Mouse (Mus musculus) megakaryocyte, embryonic 14.5 days (primary cell): Measurements from ENCODE around the gene Wdr4. TPM values are rescaled to one million over a fixed set of nuclear protein-coding genes. Genes with fewer than 3 reads are reported as not detected.

Source experiments
- H3K27me3 ChIP-seq: replicated peaks from 2 replicates; pipeline ENCODE3; 2012; ENCODE audit warnings: inconsistent platforms
- H3K36me3 ChIP-seq: replicated peaks from 2 replicates; pipeline ENCODE3; 2012; ENCODE audit warnings: low read length, inconsistent platforms, mixed read lengths
- H3K4me1 ChIP-seq: 2 replicates; pipeline ENCODE4 v1.6.1; 2012; ENCODE audit warnings: inconsistent platforms
- H3K4me3 ChIP-seq: replicated peaks from 2 replicates; pipeline ENCODE3; 2012; ENCODE audit warnings: moderate library complexity, mild to moderate bottlenecking, inconsistent platforms
- H3K9me3 ChIP-seq: 2 replicates; pipeline ENCODE4 v1.6.1; 2012; ENCODE audit warnings: inconsistent platforms
- FLI1 ChIP-seq: IDR thresholded peaks from 2 replicates; pipeline ENCODE4 v1.6.1; 2012; ENCODE audit warnings: low read length, inconsistent platforms, mixed read lengths
- GATA1 ChIP-seq: IDR thresholded peaks from 3 replicates; pipeline ENCODE4 v1.6.1; 2012; ENCODE audit warnings: mixed read lengths, low read length, inconsistent platforms, borderline replicate concordance
- polyA plus RNA-seq: library from polyadenylated mRNA; stranded (reverse); fragments of >175 nt; gene quantifications from 2 replicates; pipeline ENCODE4 v1.2.3, GENCODE M21; 2012; ENCODE audit warnings: low replicate concordance; ENCODE audit not compliant: insufficient read depth

The Wdr4 gene
- polyA plus RNA-seq, 1 experiment = 13.5 TPM

DNA sequence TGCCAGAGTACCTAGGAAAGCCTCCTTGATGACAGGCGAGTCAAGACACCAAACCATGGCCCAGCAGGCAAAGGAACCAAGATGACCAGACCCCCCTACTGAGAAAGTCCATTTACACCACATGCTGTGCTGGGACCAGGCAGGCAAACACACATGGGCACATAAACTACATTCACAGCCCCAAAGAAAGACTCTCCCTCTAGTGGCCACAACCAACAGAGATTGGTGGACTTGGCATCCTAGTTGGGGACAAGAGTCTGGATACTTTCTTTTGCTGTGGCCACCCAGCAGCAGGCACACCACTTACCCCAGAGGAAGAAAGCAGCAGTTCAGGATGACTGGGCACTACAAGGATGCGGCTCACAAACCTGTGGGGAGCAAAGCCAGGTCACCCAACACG is 18.9 kb downstream of the Wdr4 start:
- H3K4me3 ChIP-seq = no peak overlapping the region
- no peak for TF ChIP-seq GATA1
- no peaks in the 10 kb centered on the region for H3K9me3 ChIP-seq
- peaks cover 100% of the 10 kb centered on the region for H3K36me3 ChIP-seq
- peaks cover 37% of the 10 kb centered on the region for H3K4me1 ChIP-seq
- H3K27me3 ChIP-seq = no peaks in the 10 kb centered on the region

DNA sequence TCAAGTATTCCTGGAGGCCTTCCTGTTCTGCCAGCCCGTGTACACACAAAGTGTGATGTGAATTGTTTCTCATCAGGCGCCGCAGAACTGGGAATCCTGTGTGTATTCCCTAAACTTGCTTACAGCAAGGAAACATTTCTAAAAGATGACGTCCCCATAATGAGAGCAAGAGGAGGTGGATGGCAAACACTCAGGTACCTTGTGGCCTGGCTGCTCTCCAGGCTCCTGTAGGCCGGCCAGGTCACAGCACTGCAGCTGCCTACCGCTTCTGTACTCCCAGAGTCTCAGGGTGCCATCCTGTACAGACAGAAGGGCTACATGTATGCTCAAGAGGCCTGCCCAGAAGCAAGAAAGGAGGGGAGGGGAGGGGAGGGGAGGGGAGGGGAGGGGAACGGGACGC is 19.4 kb downstream of the Wdr4 start:
- Histone ChIP-seq H3K27me3 (no peaks in the 10 kb centered on the region), H3K36me3 (peaks cover 100% of the 10 kb centered on the region), H3K9me3 (no peaks in the 10 kb centered on the region), H3K4me1 (peaks cover 37% of the 10 kb centered on the region), H3K4me3 (no peak overlapping the region)
- TF ChIP-seq FLI1 (no peak), GATA1 (no peak)

DNA sequence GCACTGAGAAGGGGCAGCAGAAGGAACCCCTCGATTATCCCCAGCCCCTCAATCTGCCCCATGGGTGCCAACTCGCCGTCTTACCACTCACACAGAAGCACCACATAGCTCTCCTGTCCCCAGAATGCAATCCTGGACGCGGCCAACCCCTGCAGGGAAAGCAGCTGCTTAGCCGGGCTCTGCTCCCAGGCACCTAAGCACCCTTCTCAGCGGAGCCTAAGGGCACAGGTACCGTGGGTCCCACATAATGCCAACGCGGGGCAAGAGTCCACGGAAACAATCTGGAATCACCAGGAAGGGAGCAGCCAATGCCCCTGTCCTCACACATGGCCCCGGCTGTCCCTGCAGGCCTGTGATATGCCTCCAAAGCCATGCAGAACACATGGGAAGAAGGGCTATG is 20.1 kb downstream of the Wdr4 start:
- peaks cover 100% of the 10 kb centered on the region for H3K36me3 ChIP-seq
- TF ChIP-seq GATA1 = no peak
- TF ChIP-seq FLI1 = no peak
- no peaks in the 10 kb centered on the region for H3K9me3 ChIP-seq
- peaks cover 35% of the 10 kb centered on the region for H3K4me1 ChIP-seq
- no peaks in the 10 kb centered on the region for H3K27me3 ChIP-seq
- H3K4me3 ChIP-seq = no peak overlapping the region

DNA sequence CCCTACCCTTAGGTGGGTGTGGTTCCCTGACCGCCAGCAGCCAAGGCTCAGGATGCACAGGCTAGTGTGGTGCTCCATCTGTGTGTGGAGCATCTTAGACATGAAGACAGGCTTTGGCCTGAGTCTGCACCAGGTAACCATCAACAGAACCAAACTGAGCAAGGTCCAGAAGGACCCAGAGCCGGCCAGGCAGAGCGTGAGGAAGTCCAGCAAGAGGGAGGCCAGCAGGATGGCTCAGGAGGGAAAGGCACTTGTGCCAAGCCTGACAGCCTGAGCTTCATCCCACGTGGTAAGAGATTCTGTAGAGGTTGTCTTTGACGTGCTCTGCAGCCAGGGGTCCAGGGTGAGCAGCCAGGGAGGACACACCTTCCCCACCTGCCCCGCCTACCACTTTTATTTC is 22.1 kb downstream of the Wdr4 start:
- no peaks in the 10 kb centered on the region for H3K9me3 ChIP-seq
- H3K36me3 ChIP-seq = peaks cover 84% of the 10 kb centered on the region
- TF ChIP-seq FLI1 = no peak
- no peak for TF ChIP-seq GATA1
- H3K27me3 ChIP-seq = no peaks in the 10 kb centered on the region
- H3K4me3 ChIP-seq = no peak overlapping the region
- peaks cover 21% of the 10 kb centered on the region for H3K4me1 ChIP-seq

DNA sequence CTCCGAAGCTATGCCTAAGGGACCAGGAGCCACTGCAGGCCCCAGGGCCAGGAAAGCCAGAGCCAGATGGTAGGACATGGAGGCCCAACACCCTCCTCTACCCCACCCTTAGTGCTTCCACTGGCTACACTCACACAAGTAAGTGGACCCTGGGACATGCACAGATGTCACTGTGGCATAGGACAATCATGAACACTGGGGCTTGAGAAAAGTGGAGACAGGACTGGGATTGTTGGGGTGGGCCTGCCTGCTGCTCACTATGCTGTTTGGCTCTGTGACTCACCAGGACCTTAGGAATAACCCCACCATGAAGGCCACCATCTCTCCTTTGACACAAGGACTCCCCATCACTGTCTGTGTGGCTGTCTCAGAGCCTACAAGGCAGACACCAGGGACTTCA is 24.8 kb downstream of the Wdr4 start:
- TF ChIP-seq GATA1 (no peak), FLI1 (no peak)
- Histone ChIP-seq H3K36me3 (peaks cover 57% of the 10 kb centered on the region), H3K27me3 (peaks cover 5% of the 10 kb centered on the region)

DNA sequence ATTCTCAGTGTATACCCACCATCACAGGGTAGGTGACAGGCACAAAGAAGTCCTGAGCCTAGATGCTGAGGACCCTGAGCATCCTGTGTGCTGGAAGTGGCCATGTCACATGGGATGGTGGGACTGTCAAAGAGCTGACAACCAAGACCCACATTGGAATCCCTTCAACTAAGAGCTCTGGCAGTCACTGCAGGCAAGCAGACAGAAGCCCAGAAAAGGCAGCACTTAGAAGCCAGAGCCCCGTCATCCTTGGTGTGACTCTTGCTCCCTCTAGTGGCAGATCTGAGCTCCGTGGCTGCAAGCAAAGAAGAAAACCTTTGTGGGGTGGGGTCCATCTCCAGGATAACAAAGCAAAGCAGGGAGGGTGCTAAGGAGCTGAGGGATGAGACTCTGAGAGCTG is 27.4 kb downstream of the Wdr4 start:
- H3K4me1 ChIP-seq = peaks cover 15% of the 10 kb centered on the region
- no peak for TF ChIP-seq FLI1
- TF ChIP-seq GATA1 = no peak
- peaks cover 22% of the 10 kb centered on the region for H3K27me3 ChIP-seq

More for the DNA sequence above, 24.8 kb downstream of the Wdr4 start:
- H3K4me3 ChIP-seq = no peak overlapping the region
- H3K9me3 ChIP-seq = no peaks in the 10 kb centered on the region
- peaks cover 15% of the 10 kb centered on the region for H3K4me1 ChIP-seq

DNA sequence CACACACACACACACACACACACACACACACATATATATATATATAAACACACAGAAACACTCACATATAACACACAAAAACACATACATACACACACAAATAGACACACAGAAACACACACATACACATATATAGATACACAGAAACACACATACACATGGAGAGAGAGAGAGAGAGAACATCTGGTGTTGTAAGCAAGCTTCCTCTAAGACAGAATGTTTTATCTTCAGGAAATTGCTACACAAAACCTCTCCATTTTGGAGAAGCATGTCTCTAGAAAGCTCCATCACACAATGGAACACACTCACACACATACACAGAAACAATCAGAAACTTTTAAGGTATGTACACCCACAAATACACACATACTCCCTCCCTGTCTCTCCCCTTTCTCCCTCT is 28.4 kb downstream of the Wdr4 start:
- Histone ChIP-seq H3K4me1 (peaks cover 15% of the 10 kb centered on the region), H3K9me3 (peaks cover 4% of the 10 kb centered on the region; the same call in 1 of the 2 replicates), H3K27me3 (peaks cover 30% of the 10 kb centered on the region), H3K4me3 (no peak overlapping the region), H3K36me3 (peaks cover 21% of the 10 kb centered on the region)
- no peak for TF ChIP-seq FLI1
- TF ChIP-seq GATA1 = no peak

More for the DNA sequence above, 27.4 kb downstream of the Wdr4 start:
- H3K36me3 ChIP-seq = peaks cover 31% of the 10 kb centered on the region
- no peak overlapping the region for H3K4me3 ChIP-seq
- peaks cover 4% of the 10 kb centered on the region; the same call in 1 of the 2 replicates for H3K9me3 ChIP-seq

DNA sequence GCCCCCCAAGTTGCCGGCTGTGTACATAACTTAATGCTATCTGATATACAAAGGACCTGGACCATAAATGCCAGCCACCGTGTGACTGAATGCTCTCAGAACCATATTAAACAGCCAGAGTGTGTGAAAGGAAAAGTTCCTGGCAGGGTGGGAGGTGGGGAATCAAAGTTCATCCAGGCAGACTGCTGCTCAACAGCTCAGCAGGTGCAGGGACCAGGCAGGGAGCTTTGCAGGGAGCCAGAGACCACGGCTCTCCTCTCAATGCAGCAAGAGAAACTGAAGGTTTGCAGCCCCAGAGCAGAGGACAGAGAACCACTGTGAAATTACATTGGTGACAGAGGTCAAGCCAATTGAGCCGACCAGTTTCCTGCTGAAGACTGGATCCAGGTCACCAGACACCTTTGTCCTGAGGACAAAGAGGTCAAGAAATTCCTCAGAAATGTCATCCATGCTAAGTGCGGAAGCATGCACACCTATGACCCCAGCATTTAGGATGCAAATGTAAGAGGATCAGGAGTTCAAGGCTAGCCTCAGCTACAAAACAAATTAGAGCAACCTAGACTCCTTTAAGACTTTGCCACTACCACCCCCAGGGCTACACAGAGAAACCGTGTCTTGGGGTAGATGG is 32.2 kb downstream of the Wdr4 start:
- no peak for TF ChIP-seq FLI1
- no peak for TF ChIP-seq GATA1
- peaks cover 13% of the 10 kb centered on the region for H3K4me1 ChIP-seq
- no peak overlapping the region for H3K4me3 ChIP-seq
- peaks cover 38% of the 10 kb centered on the region for H3K27me3 ChIP-seq
- H3K36me3 ChIP-seq = no peaks in the 10 kb centered on the region
- H3K9me3 ChIP-seq = peaks cover 4% of the 10 kb centered on the region; the same call in 1 of the 2 replicates

DNA sequence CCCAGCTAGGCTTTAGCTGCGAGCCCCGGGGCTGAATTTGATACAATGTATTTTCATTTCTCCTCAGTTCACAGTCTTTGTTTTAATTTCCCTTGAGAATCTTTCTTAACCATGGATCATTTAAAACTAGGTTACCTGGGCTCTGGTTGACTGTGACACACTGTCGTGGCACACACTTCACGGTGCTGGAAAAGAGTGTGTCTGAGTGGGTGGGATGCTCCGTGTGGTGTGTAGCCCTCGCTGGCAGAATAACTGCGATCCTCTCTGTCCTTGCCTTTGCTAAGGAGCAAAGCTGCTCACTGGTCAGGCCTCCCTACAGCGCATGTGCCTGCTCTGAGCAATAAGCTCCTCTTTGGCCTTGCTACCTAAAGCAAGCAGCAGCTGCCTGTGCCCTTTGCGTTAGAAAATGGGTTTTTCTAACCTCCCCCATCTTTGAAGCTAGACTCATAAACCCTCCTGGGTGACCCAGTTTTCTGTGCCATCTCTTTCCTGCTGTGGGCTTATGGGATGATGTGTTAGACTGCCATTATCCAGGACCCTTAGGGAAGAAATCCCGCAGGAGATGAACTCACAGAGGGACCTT is 33.1 kb downstream of the Wdr4 start:
- Histone ChIP-seq H3K4me3 (no peak overlapping the region), H3K36me3 (no peaks in the 10 kb centered on the region), H3K4me1 (peaks cover 5% of the 10 kb centered on the region), H3K9me3 (peaks cover 4% of the 10 kb centered on the region; the same call in 1 of the 2 replicates), H3K27me3 (peaks cover 40% of the 10 kb centered on the region)
- no peak for TF ChIP-seq GATA1
- TF ChIP-seq FLI1 = no peak

DNA sequence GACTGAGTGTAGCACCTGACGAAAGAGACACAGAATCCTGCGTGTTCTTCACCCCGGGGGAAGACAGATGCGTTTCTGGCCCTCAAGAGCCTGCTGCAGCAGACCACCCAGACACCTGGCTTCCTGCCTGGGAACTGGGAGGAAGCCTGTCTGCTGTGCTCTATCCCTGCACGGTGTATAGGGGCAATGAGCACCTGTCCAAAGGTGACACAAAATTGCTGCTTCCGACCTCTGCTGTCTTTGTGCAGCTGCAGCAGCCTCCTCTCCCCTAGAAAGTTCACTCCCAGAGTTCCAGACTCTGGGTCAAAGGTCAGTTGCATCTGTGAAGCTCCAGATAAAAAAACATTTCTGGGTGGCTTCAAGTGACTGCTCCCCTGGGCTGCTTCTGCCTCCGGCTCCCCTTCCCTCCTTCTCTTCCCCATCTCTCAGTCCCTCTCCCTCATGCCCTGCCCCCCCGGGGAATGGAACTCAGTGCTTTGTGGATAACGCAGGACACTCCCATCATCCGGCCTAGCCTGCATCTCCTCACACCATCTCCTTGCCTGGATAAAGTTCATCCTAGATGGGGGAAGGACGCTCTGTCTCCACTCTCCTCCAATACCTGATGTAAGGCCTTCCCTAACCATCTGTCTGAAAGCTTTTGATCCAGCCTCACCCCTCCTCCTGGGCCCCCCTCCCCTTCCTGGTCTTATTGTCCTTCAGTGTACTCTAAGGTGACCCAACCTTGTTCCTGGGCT is 40.5 kb downstream of the Wdr4 start:
- no peak for TF ChIP-seq GATA1
- TF ChIP-seq FLI1 = no peak
- H3K4me1 ChIP-seq = no peaks in the 10 kb centered on the region
- H3K9me3 ChIP-seq = no peaks in the 10 kb centered on the region
- peaks cover 31% of the 10 kb centered on the region for H3K27me3 ChIP-seq
- no peaks in the 10 kb centered on the region for H3K36me3 ChIP-seq
- H3K4me3 ChIP-seq = no peak overlapping the region
